Mouse (Mus musculus): Measurements from ENCODE around the gene Slc25a40. TPM values are rescaled to one million over a fixed set of nuclear protein-coding genes. Genes with fewer than 3 reads are reported as not detected.

The Slc25a40 gene
- total RNA-seq, 2 experiments from 2014 or later: 5.5 to 6.4 TPM

GRCm38 (mm10) chr5:8488701-8489297 is 66.1 kb downstream of the Slc25a40 start:
- ATAC-seq (ENCODE audit: poor library complexity, severe bottlenecking): no peak

- peak; percentile 59; the same call in 1 of the 2 replicates for ATAC-seq (ENCODE audit: poor library complexity, severe bottlenecking)
Observed at GRCm38 (mm10) chr5:8489471-8490110, 66.9 kb downstream of the Slc25a40 start.

GRCm38 (mm10) chr5:8491778-8492177 is 69.1 kb downstream of the Slc25a40 start:
- no peak for ATAC-seq (ENCODE audit: poor library complexity, severe bottlenecking)

Other genes starting within 250 kb of the Slc25a40 start
- gene Adam22, start 54.7 kb upstream of the Slc25a40 start, total RNA-seq (2015): 0.40 TPM in 1 of 2 replicates, not detected in the other
- gene Adam22, start 54.7 kb upstream of the Slc25a40 start, total RNA-seq (2017): 0.04 and 0.18 TPM in 2 replicates
- gene Dbf4, start 134 bp upstream of the Slc25a40 start, total RNA-seq (2015): 65.6 and 69.3 TPM in 2 replicates
- 70.4 and 73.1 TPM in 2 replicates for gene Dbf4, start 134 bp upstream of the Slc25a40 start, total RNA-seq (2017)
- gene Rundc3b, start 200.1 kb downstream of the Slc25a40 start, total RNA-seq (2015): 0.18 and 0.22 TPM in 2 replicates
- 0.59 and 0.85 TPM in 2 replicates for gene Rundc3b, start 200.1 kb downstream of the Slc25a40 start, total RNA-seq (2017)
- 0.02 and 0.50 TPM in 2 replicates for gene Abcb1a, start 237.2 kb downstream of the Slc25a40 start, total RNA-seq (2015)
- gene Abcb1a, start 237.2 kb downstream of the Slc25a40 start, total RNA-seq (2017): 0.73 and 1.2 TPM in 2 replicates